Mouse (Mus musculus) ES-CJ7 (cell line): ENCODE data around the gene Ivd.
A peak's percentile ranks its signal among the peaks of the same experiment; 100 is the strongest.

Experiments
- DNase-seq: peaks from one replicate; pipeline ENCODE4 v3.0.0; 2011; ENCODE audit warnings: low read depth, low spot score

Gene Ivd

GRCm38 (mm10) chr2:118861454-118862339 is at the start of gene Ivd:
Gene Ivd, plus strand, starts transcription at chr2:118861954.
- peak; percentile 95 for DNase-seq

GRCm38 (mm10) chr2:118812724-118813123 is 49.0 kb upstream of the Ivd start:
- no peak for DNase-seq

GRCm38 (mm10) chr2:118813981-118814836 is 47.5 kb upstream of the Ivd start, which contains the start of gene Knstrn:
Gene Knstrn, plus strand, starts transcription at chr2:118814003.
- DNase-seq = peak; percentile 90

DNA sequence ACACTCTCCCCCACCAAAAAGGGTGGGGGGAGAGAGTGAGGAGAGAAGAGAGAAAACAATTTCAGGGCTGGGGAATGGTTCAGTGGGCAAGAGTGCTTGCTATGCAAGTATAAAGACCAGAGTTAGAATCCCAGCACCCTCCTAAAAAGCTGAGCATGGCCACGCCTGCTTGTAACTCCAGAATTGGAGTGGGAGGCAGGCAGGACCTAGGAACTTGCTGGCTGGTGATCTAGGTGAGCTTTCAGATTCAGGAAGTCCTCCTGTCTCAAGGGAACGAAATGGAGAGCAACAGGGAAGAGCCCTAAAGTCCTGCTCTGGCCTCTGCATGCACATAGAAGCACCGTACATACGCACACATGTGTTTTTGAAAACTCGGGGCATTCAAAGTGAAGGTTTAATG is 39.0 kb upstream of the Ivd start:
- no peak for DNase-seq

DNA sequence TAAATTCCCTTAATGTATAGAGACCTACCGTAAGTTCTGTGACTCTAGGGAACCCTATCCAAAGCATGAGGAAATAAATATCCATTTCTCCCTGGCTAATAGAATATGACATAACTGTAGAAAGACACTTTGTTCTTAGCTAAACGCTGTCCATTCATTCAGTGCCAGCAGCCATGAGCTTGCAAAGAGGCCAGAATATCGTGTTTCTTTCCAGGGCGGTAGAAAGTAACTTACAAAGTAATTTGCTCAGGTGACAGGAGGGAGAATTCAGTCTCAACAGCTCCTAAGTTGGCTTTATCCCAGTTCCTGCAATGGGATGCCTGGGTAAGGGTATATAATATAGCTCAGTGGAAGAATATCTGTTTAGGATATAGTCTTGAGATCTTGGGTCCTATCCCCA is 37.4 kb upstream of the Ivd start:
- DNase-seq = no peak

- DNase-seq = no peak
Measured at GRCm38 (mm10) chr2:118829096-118829495, 32.7 kb upstream of the Ivd start.

DNA sequence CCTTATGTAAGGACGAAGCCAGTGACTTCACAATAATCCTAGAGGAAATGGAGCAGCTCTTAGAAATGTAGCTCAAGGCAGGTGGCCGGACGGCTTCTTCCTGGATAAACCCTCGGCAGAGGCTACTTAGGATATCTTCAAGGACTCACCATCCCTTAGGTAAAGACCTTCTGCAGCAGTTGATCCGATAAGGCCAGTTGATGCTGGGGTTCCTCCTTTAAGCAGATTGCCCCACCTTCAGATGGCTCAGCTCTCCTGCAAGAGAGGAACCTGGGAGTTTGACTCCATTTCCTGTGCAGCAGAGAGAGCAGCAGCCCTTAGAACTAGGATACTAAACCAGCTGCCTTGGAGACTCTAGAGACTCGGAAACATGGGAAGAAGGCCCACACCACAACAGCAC is 27.7 kb upstream of the Ivd start:
- DNase-seq = no peak

- no peak for DNase-seq
Measured at GRCm38 (mm10) chr2:118835115-118835514, 26.6 kb upstream of the Ivd start.

DNA sequence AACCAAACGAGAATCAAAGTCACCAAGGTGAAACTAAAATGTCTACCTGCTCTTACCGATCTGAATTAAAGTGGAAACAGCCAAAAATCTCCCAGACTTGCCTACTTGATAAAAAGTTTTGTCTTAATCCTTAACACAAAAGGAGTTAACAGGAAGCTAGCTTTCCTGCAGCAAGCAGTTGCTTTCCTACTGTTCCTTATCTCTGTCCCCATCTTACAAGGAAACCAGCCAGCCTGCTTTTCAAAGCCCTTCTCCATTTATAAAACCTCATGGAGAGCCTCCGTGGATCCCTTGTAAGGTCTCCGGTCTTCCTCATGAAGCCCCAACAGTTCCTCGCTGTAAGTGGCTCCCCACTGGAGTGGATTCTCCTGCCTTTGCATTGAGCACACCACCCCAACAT is 23.4 kb upstream of the Ivd start:
- DNase-seq = no peak

GRCm38 (mm10) chr2:118841186-118841585 is 20.6 kb upstream of the Ivd start:
- no peak for DNase-seq

DNA sequence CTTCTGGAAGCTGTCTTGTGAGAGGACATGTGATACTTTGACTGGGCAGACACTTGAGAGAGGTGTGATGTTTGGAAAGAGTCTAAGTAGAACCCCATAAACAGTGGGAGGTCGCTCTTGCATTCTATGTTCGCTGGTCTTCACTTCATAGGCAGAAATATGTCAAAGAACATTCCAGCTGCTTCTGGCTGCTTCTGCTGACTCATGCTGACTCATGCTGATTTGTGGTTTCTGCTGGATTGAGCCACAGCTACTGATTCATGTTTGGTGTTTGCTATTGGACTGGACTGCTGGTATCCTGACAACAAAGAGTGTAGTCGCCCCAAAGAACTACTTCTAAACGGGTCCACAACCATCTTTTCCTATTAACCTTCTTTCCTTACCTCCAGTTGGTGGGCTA is 20.0 kb upstream of the Ivd start:
- no peak for DNase-seq

DNA sequence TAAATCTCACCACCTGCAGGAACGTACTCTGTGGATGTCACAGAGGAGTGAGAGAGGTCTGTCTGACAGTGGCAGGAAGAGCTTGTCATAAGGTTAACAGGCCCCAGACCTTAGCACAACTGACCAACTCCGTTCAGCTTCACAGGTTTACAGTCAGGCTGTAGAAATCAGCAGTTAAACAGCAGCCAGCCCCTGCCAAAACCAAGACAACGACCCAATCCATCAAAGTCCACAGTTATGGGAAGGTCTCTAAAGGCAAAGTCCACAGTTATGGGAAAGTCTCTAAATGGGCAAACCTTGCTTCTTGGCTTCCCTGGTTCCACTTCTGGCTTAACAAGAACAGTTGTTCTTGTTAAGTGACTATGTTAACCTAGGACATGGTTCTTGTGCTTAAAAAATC is 17.3 kb upstream of the Ivd start:
- DNase-seq = no peak

GRCm38 (mm10) chr2:118846246-118846645 is 15.5 kb upstream of the Ivd start:
- peak; percentile 20 for DNase-seq

GRCm38 (mm10) chr2:118851756-118852155 is 10.0 kb upstream of the Ivd start:
- DNase-seq = no peak

DNA sequence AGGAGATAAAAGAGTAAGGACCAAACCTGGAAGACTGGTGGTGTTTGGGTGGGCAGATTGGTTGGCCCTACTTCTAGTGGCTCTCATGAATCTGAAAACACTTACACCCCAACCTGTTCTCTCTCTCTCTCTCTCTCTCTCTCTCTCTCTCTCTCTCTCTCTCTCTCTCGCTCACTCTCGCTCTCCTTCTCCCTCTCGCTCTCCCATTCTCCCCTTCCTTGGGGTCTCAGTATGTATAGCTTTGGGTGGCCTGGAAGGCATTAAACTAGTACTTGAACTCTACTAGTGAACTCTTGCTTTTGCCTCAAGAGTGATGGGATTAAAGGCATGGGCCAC is 554 bp downstream of the Ivd start:
- no peak for DNase-seq

- DNase-seq = no peak
Measured at GRCm38 (mm10) chr2:118870601-118871000, 8.8 kb downstream of the Ivd start.

- no peak for DNase-seq
Measured at GRCm38 (mm10) chr2:118871032-118871431, 9.3 kb downstream of the Ivd start.

- no peak for DNase-seq
Measured at GRCm38 (mm10) chr2:118873018-118873417, 11.3 kb downstream of the Ivd start.

GRCm38 (mm10) chr2:118873890-118874430 is 12.2 kb downstream of the Ivd start:
- DNase-seq = no peak

GRCm38 (mm10) chr2:118875316-118875715 is 13.6 kb downstream of the Ivd start:
- DNase-seq = no peak

DNA sequence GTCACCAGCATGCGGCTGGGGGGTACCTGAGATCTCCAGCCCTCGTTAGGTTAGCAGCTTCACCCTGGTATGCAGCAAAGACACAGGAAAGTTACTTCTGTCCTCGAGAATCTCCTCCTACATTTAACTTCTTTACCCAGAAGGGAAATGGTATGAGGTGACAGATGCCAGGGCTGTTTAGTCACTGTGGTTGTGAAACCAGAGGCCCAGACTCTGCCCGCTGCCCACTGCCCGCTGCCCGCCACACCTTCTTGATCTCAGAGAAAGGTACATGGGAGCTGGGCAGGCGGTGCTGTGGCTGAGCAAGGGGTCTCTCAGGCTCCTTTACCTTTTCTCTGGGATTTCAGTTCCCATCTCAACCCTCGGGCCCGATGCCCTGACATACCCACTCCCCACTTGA is 14.7 kb downstream of the Ivd start:
- no peak for DNase-seq

- DNase-seq = no peak
Measured at GRCm38 (mm10) chr2:118881019-118881418, 19.3 kb downstream of the Ivd start.
